Mouse (Mus musculus): Measurements from ENCODE around the gene Spink4. TPM values are rescaled to one million over a fixed set of nuclear protein-coding genes. Genes with fewer than 3 reads are reported as not detected.
A peak's percentile ranks its signal among the peaks of the same experiment; 100 is the strongest.

The Spink4 gene
- polyA plus RNA-seq, 1 experiment: not detected

- peak; percentile 90 to 96 for DNase-seq (ENCODE audit: low read depth in 1 of 2, low spot score in 2 of 2)
- WGBS: under 1% methylated on average over 85 of the region's 85 CpGs
- no peaks in the 10 kb centered on the region for H3K27me3 ChIP-seq (ENCODE audit: control insufficient read depth, insufficient read depth, low read length)
- peaks cover 4% of the 10 kb centered on the region for H3K36me3 ChIP-seq (ENCODE audit: control insufficient read depth, insufficient read depth, low read length)
- peak within 1 kb of the TSS; percentile 99 for H3K4me3 ChIP-seq (ENCODE audit: extremely low read depth, insufficient read depth, insufficient read length)
- peak within 1 kb of the TSS; percentile 97 for H3K27ac ChIP-seq (ENCODE audit: insufficient read depth, low read length)
- H3K4me1 ChIP-seq (ENCODE audit: control insufficient read depth, insufficient read depth, insufficient read length): peaks cover 4% of the 10 kb centered on the region; the same call in 1 of the 2 replicates
- TF ChIP-seq POLR2A (IDR thresholded peaks at IDR 0.05; ENCODE audit: low read depth, low read length) (peak; percentile 71), CTCF (IDR thresholded peaks at IDR 0.05; ENCODE audit: extremely low read depth, insufficient read depth, insufficient read length, insufficient replicate concordance) (no peak)
Measured at GRCm38 (mm10) chr4:40970842-40971701, 51.2 kb downstream of the Spink4 start, which contains the start of gene Nfx1. Gene Nfx1, plus strand, starts transcription at chr4:40970906.

GRCm38 (mm10) chr4:40971744-40972143 lies 51.9 kb downstream of the Spink4 start:
- Histone ChIP-seq H3K36me3 (ENCODE audit: control insufficient read depth, insufficient read depth, low read length) (0 out of 2 replicates have a peak, but pooled peaks cover 3% of the 10 kb centered on the region), H3K27me3 (ENCODE audit: control insufficient read depth, insufficient read depth, low read length) (no peaks in the 10 kb centered on the region), H3K4me1 (ENCODE audit: control insufficient read depth, insufficient read depth, insufficient read length) (peaks cover 4% of the 10 kb centered on the region; the same call in 1 of the 2 replicates), H3K4me3 (ENCODE audit: extremely low read depth, insufficient read depth, insufficient read length) (peak overlapping the region; percentile 99; the same call in 1 of the 2 replicates), H3K27ac (ENCODE audit: insufficient read depth, low read length) (no peak overlapping the region)
- WGBS: 24% methylated on average over 13 of the region's 13 CpGs
- DNase-seq (ENCODE audit: low read depth in 1 of 2, low spot score in 2 of 2): peak; percentile 16 to 48
- TF ChIP-seq POLR2A (IDR thresholded peaks at IDR 0.05; ENCODE audit: low read depth, low read length): no peak
- TF ChIP-seq CTCF (IDR thresholded peaks at IDR 0.05; ENCODE audit: extremely low read depth, insufficient read depth, insufficient read length, insufficient replicate concordance): peak; percentile 41; the same call in 1 of the 2 replicates

GRCm38 (mm10) chr4:40974011-40974410 lies 54.2 kb downstream of the Spink4 start:
- peaks cover 9% of the 10 kb centered on the region for H3K36me3 ChIP-seq (ENCODE audit: control insufficient read depth, insufficient read depth, low read length)
- no peak overlapping the region for H3K4me3 ChIP-seq (ENCODE audit: extremely low read depth, insufficient read depth, insufficient read length)
- TF ChIP-seq CTCF (IDR thresholded peaks at IDR 0.05; ENCODE audit: extremely low read depth, insufficient read depth, insufficient read length, insufficient replicate concordance) (no peak), POLR2A (IDR thresholded peaks at IDR 0.05; ENCODE audit: low read depth, low read length) (no peak)
- no peak for DNase-seq (ENCODE audit: low read depth in 1 of 2, low spot score in 2 of 2)
- H3K27me3 ChIP-seq (ENCODE audit: control insufficient read depth, insufficient read depth, low read length): no peaks in the 10 kb centered on the region
- peaks cover 4% of the 10 kb centered on the region; the same call in 1 of the 2 replicates for H3K4me1 ChIP-seq (ENCODE audit: control insufficient read depth, insufficient read depth, insufficient read length)
- no peak overlapping the region for H3K27ac ChIP-seq (ENCODE audit: insufficient read depth, low read length)
- WGBS: 92% methylated on average over 1 of the region's 1 CpGs

GRCm38 (mm10) chr4:40975678-40976077 lies 55.8 kb downstream of the Spink4 start:
- WGBS: 94% methylated on average over 3 of the region's 3 CpGs
- no peak overlapping the region for H3K27ac ChIP-seq (ENCODE audit: insufficient read depth, low read length)
- H3K27me3 ChIP-seq (ENCODE audit: control insufficient read depth, insufficient read depth, low read length): no peaks in the 10 kb centered on the region
- peaks cover 1% of the 10 kb centered on the region; the same call in 1 of the 2 replicates for H3K4me1 ChIP-seq (ENCODE audit: control insufficient read depth, insufficient read depth, insufficient read length)
- H3K4me3 ChIP-seq (ENCODE audit: extremely low read depth, insufficient read depth, insufficient read length): no peak overlapping the region
- no peak for TF ChIP-seq POLR2A (IDR thresholded peaks at IDR 0.05; ENCODE audit: low read depth, low read length)
- no peak for TF ChIP-seq CTCF (IDR thresholded peaks at IDR 0.05; ENCODE audit: extremely low read depth, insufficient read depth, insufficient read length, insufficient replicate concordance)
- no peak for DNase-seq (ENCODE audit: low read depth in 1 of 2, low spot score in 2 of 2)
- H3K36me3 ChIP-seq (ENCODE audit: control insufficient read depth, insufficient read depth, low read length): peaks cover 9% of the 10 kb centered on the region

- H3K27me3 ChIP-seq (ENCODE audit: control insufficient read depth, insufficient read depth, low read length): no peaks in the 10 kb centered on the region
- H3K36me3 ChIP-seq (ENCODE audit: control insufficient read depth, insufficient read depth, low read length): peaks cover 9% of the 10 kb centered on the region
- TF ChIP-seq POLR2A (IDR thresholded peaks at IDR 0.05; ENCODE audit: low read depth, low read length) (no peak), CTCF (IDR thresholded peaks at IDR 0.05; ENCODE audit: extremely low read depth, insufficient read depth, insufficient read length, insufficient replicate concordance) (no peak)
- no peak for DNase-seq (ENCODE audit: low read depth in 1 of 2, low spot score in 2 of 2)
- no peak overlapping the region for H3K27ac ChIP-seq (ENCODE audit: insufficient read depth, low read length)
- H3K4me3 ChIP-seq (ENCODE audit: extremely low read depth, insufficient read depth, insufficient read length): no peak overlapping the region
- 88% methylated on average over 10 of the region's 10 CpGs for WGBS
- H3K4me1 ChIP-seq (ENCODE audit: control insufficient read depth, insufficient read depth, insufficient read length): peaks cover 1% of the 10 kb centered on the region; the same call in 1 of the 2 replicates
Measured at GRCm38 (mm10) chr4:40976651-40977050, 56.8 kb downstream of the Spink4 start.

- no peaks in the 10 kb centered on the region for H3K4me1 ChIP-seq (ENCODE audit: control insufficient read depth, insufficient read depth, insufficient read length)
- no peak for DNase-seq (ENCODE audit: low read depth in 1 of 2, low spot score in 2 of 2)
- peaks cover 12% of the 10 kb centered on the region for H3K36me3 ChIP-seq (ENCODE audit: control insufficient read depth, insufficient read depth, low read length)
- H3K4me3 ChIP-seq (ENCODE audit: extremely low read depth, insufficient read depth, insufficient read length): no peak overlapping the region
- H3K27ac ChIP-seq (ENCODE audit: insufficient read depth, low read length): no peak overlapping the region
- no peaks in the 10 kb centered on the region for H3K27me3 ChIP-seq (ENCODE audit: control insufficient read depth, insufficient read depth, low read length)
- TF ChIP-seq POLR2A (IDR thresholded peaks at IDR 0.05; ENCODE audit: low read depth, low read length): no peak
- no peak for TF ChIP-seq CTCF (IDR thresholded peaks at IDR 0.05; ENCODE audit: extremely low read depth, insufficient read depth, insufficient read length, insufficient replicate concordance)
- 97% methylated on average over 1 of the region's 1 CpGs for WGBS
Measured at GRCm38 (mm10) chr4:40979430-40979829, 59.6 kb downstream of the Spink4 start.

Other genes starting within 250 kb of the Spink4 start
- gene Aptx, start 216.9 kb upstream of the Spink4 start, polyA plus RNA-seq (2012; rRNA removed): 3.8 and 4.4 TPM in 2 replicates
- gene Dnaja1, start 197.9 kb upstream of the Spink4 start, polyA plus RNA-seq (2012; rRNA removed): 2.3 and 4.1 TPM in 2 replicates
- 9.2 and 11.8 TPM in 2 replicates for gene Smu1, start 162.1 kb upstream of the Spink4 start, polyA plus RNA-seq (2012; rRNA removed)
- gene B4galt1, start 66.0 kb upstream of the Spink4 start, polyA plus RNA-seq (2012; rRNA removed): 24.6 and 37.4 TPM in 2 replicates
- 43.8 and 76.3 TPM in 2 replicates for gene Bag1, start 28.2 kb downstream of the Spink4 start, polyA plus RNA-seq (2012; rRNA removed)
- gene Chmp5, start 28.4 kb downstream of the Spink4 start, polyA plus RNA-seq (2012; rRNA removed): 5.8 and 6.2 TPM in 2 replicates
- 23.4 and 27.5 TPM in 2 replicates for gene Nfx1, start 50.9 kb downstream of the Spink4 start, polyA plus RNA-seq (2012; rRNA removed)
- 0.07 and 0.14 TPM in 2 replicates for gene Aqp7, start 128.1 kb downstream of the Spink4 start, polyA plus RNA-seq (2012; rRNA removed)
- gene Aqp3, start 178.1 kb downstream of the Spink4 start, polyA plus RNA-seq (2012; rRNA removed): 3.4 and 4.7 TPM in 2 replicates
- gene Nol6, start 204.4 kb downstream of the Spink4 start, polyA plus RNA-seq (2012; rRNA removed): 30.4 and 38.3 TPM in 2 replicates
- gene Ube2r2, start 215.7 kb downstream of the Spink4 start, polyA plus RNA-seq (2012; rRNA removed): 28.5 and 30.3 TPM in 2 replicates